Mouse (Mus musculus): ENCODE data around the gene Scyl1.

- TF ChIP-seq CTCF (IDR thresholded peaks at IDR 0.05; ENCODE audit: borderline replicate concordance, insufficient read depth, low read depth, low read length): no peak
- peak; percentile 65; the same call in 1 of the 2 replicates for TF ChIP-seq POLR2A (IDR thresholded peaks at IDR 0.05; ENCODE audit: borderline replicate concordance, insufficient read depth, low read length)
These were observed at the start of gene Scyl1 for GRCm38 (mm10) chr19:5770925-5771860.
